Mouse (Mus musculus) forebrain, embryonic 11.5 days (tissue): ENCODE data around the gene Rab1b. TPM values are rescaled to one million over a fixed set of nuclear protein-coding genes. Genes with fewer than 3 reads are reported as not detected.
"Not testable (repeated sequence)": the region's sequence is repeated elsewhere in the genome, so short reads cannot be mapped to it uniquely, and the experiment has no call there.

Experiments used
- ATAC-seq: fragments of 200-750 bp; cut with Nextera tagmentation; replicated peaks from 2 replicates; pipeline ENCODE4 v1.8.0; 2017; ENCODE audit warnings: moderate TSS enrichment; ENCODE audit not compliant: low FRiP score
- DNase-seq: peaks from one replicate; pipeline ENCODE4 v3.0.0-alpha.2; 2017; ENCODE audit warnings: low spot score
- H3K27ac ChIP-seq: fragments of 300-500 bp; sonication (generic); 2 replicates; pipeline ENCODE4 v1.5.1; 2014; ENCODE audit warnings: low read depth, low read length
- H3K27me3 ChIP-seq: fragments of 300-500 bp; sonication (generic); 2 replicates; pipeline ENCODE4 v1.6.1; 2014; ENCODE audit warnings: mild to moderate bottlenecking, low read length, mixed read lengths; ENCODE audit not compliant: control insufficient read depth, insufficient read depth
- H3K36me3 ChIP-seq: fragments of 300-500 bp; sonication (generic); 2 replicates; pipeline ENCODE4 v1.6.1; 2014; ENCODE audit warnings: mild to moderate bottlenecking, low read length, moderate library complexity, mixed read lengths; ENCODE audit not compliant: control insufficient read depth, insufficient read depth
- H3K4me1 ChIP-seq: fragments of 300-500 bp; sonication (generic); replicated peaks from 2 replicates; pipeline ENCODE4 v1.6.1; 2014; ENCODE audit warnings: low read length, mixed read lengths; ENCODE audit not compliant: control insufficient read depth, insufficient read depth
- H3K4me2 ChIP-seq: fragments of 300-500 bp; sonication (generic); 2 replicates; pipeline ENCODE4 v1.6.1; 2014; ENCODE audit warnings: low read depth, mild to moderate bottlenecking, low read length, moderate library complexity, mixed read lengths; ENCODE audit not compliant: severe bottlenecking
- H3K4me3 ChIP-seq: fragments of 300-500 bp; sonication (generic); 2 replicates; pipeline ENCODE4 v1.5.1; 2014; ENCODE audit warnings: low read depth, low read length
- H3K9ac ChIP-seq: fragments of 300-500 bp; sonication (generic); 2 replicates; pipeline ENCODE4 v1.6.1; 2014; ENCODE audit warnings: low read length
- H3K9me3 ChIP-seq: fragments of 300-500 bp; sonication (generic); 2 replicates; pipeline ENCODE4 v1.6.1; 2016; ENCODE audit warnings: low read length, mixed read lengths; ENCODE audit not compliant: control insufficient read depth
- WGBS: fragments of 180-500 bp; shearing (Covaris S2); extraction: QIAGEN DNeasy Blood & Tissue Kit; methylation state at CpG from one replicate; pipeline ENCODE4 v1.1.7; 2014; 5-methylcytosine and 5-hydroxymethylcytosine counted together
- polyA plus RNA-seq: library from polyadenylated mRNA; unstranded; fragments of >200 nt; fragmentation: Nextera tagmentation; extraction: Ambion mirVana; gene quantifications from 2 replicates; pipeline ENCODE4 v1.2.1, GENCODE M21; 2014

The Rab1b gene
- polyA plus RNA-seq, 1 experiment from 2014 or later, result 250 TPM

DNA sequence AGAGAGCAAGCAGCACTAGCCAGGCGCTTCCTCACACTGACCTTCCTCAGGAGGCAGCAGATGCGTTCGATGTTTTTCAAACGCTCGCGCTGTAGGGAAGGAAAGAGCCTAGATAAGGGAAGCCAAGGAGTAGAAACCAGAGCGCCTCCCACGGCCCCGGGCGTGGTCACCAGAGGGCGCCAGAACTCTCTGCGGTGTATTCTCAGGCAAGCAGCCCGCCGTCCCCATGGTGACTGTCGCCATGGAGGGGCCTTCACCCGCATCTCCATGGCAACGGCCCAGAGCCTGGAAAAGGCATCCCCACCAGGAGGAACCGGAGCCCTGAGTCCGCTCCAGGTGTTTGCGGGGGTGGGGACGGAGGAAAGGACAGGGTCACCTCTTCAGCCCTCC, 12.6 kb downstream of the Rab1b start:
- Histone ChIP-seq H3K4me1 (peaks cover 25% of the 10 kb centered on the region), H3K9me3 (no peaks in the 10 kb centered on the region), H3K27ac (0 out of 2 replicates have a peak overlapping the region, but pooled peaks have one; percentile 15), H3K27me3 (no peaks in the 10 kb centered on the region), H3K4me3 (peak overlapping the region; percentile 18), H3K36me3 (no peaks in the 10 kb centered on the region), H3K4me2 (peak overlapping the region; percentile 46), H3K9ac (peak overlapping the region; percentile 6; the same call in 1 of the 2 replicates)
- WGBS, result 1% methylated on average over 21 of the region's 21 CpGs
- ATAC-seq (peak; percentile 76), DNase-seq (peak; percentile 99)

DNA sequence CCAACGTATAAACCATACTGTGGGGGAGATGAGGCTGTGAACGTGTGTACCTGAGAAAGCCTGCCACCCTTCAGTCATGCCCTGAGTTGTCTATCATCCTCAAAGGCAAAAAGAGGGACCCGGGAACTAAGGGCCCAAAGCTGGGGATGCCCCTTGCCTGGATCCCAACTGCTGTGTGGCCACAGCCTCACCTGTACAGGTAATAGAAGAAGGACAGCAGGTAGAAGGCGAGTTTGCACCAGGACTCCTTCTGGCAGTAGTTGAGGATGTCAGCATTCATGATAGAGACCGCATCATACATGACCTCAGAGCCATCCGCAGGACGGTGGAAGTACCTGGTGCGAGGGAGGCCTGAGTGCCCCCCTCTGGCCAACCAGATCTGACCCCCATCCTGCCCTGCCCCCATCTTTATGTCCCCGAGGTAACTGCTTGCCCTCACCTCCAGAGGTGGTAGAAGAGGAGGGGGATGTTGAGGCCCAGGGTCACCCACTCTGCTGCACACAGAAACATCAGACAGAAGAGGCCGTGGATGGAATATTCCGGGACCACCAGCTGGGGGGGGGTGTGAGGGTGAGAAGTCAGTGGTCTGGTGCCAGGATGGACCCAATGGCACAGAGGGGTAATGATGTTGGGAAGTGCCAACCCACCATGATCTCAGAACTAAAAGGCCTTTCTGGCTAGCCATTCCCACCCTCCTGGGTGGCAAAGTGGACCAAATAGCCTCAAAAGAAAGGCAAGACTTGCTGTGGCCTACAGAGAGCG, 13.2 kb downstream of the Rab1b start:
- no peak overlapping the region for H3K27ac ChIP-seq
- 72% methylated on average over 12 of the region's 12 CpGs for whole genome bisulfite sequencing
- H3K4me1 ChIP-seq, result peaks cover 29% of the 10 kb centered on the region
- H3K36me3 ChIP-seq, result no peaks in the 10 kb centered on the region
- peak; percentile 7 for ATAC-seq
- no peak overlapping the region; the same call in 1 of the 2 replicates for H3K9ac ChIP-seq
- H3K27me3 ChIP-seq, result no peaks in the 10 kb centered on the region
- peak overlapping the region; percentile 46; the same call in 1 of the 2 replicates for H3K4me2 ChIP-seq
- H3K9me3 ChIP-seq, result no peaks in the 10 kb centered on the region
- DNase-seq, result no peak
- peak overlapping the region; percentile 18; the same call in 1 of the 2 replicates for H3K4me3 ChIP-seq

DNA sequence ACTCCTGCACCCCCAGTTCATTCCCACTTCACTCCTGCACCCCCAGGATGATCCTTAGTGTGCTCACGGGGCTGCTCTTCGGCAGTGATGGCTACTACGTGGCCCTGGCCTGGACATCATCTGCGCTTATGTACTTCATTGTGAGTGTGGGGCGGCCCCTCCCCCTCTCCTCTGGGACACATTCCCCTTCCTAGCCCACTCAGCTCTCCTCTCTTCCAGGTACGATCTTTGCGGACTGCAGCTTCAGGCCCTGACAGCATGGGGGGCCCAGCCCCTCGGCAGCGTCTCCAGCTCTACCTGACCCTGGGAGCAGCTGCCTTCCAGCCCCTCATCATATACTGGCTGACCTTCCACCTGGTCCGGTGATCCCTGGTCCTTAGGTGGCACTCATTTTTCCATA, 14.8 kb downstream of the Rab1b start:
- Histone ChIP-seq H3K27ac (no peak overlapping the region), H3K4me1 (peaks cover 33% of the 10 kb centered on the region), H3K9ac (no peak overlapping the region), H3K27me3 (no peaks in the 10 kb centered on the region), H3K36me3 (no peaks in the 10 kb centered on the region), H3K9me3 (no peaks in the 10 kb centered on the region), H3K4me3 (no peak overlapping the region), H3K4me2 (no peak overlapping the region)
- DNase-seq, result no peak
- ATAC-seq, result no peak
- WGBS, result 89% methylated on average over 10 of the region's 10 CpGs

DNA sequence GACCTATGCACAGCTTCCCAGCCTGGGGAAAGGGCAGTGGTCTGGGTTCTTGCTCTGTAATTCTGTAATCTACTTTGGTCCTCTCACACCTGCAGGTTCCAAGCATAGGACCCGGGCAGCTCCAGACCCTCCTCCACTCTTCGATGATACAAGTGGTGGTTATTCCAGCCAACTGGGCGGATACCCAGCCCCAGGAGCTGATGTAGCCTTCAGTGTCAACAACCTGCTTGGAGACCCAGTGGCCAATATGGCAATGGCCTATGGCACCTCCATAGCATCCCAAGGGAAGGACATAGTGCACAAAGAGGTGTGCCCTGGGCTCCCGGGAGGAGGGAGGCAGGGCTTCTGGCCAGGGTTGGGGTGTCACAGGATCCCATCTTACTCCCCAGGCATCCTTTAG, 17.5 kb downstream of the Rab1b start:
- H3K4me3 ChIP-seq, result peak overlapping the region; percentile 82
- H3K36me3 ChIP-seq, result no peaks in the 10 kb centered on the region
- peaks cover 22% of the 10 kb centered on the region for H3K4me1 ChIP-seq
- ATAC-seq, result no peak
- no peak overlapping the region for H3K27ac ChIP-seq
- H3K4me2 ChIP-seq, result peak overlapping the region; percentile 84
- peaks cover 20% of the 10 kb centered on the region for H3K27me3 ChIP-seq
- H3K9me3 ChIP-seq, result no peaks in the 10 kb centered on the region
- no peak overlapping the region; the same call in 1 of the 2 replicates for H3K9ac ChIP-seq
- no peak for DNase-seq
- 91% methylated on average over 4 of the region's 4 CpGs for WGBS

DNA sequence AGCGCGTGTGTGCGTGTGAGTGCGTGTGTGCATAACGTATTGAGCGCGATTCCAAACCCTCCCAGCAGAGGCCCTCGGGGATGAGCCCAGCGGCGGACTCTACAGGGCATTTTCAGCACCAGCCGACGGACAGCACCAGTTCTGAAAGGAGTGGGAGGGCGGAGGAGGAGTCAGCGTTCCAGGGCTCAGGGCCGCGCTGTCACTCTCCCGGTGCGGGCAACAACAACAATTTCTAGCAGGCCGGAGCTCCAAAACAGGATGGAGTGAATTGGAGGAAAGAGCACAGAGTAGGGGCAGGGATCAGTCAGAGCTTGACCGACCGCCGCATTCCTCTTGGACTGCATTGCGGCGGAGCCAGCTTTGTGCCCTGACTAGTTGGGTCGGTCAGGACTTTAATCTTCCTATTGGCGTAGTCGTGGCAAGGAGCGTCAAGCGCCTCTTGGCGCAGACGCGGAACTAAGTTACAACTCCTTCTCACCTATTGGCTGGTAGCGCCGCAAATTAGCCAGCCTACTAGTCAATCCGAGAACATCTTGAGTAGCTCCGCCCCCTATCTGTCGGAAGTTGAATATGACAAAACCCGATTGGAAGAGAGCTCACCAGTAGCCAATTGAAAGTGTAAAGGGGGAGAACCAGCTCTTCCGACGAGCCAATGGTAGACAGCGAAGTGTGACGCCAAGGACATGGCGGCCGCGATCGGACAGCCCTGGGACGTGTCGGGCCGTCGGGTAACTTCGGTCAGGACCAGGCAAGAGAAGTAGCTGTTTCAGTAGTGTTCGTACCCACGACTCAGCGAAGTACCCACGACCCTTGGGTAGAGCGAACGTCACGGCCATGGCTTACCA, 18.8 kb downstream of the Rab1b start, which contains the start of gene Yif1a:
Gene Yif1a, plus strand, starts transcription at position 655 of the 845 bp plus-strand sequence.
- H3K27me3 ChIP-seq, result peaks cover 33% of the 10 kb centered on the region
- H3K4me1 ChIP-seq, result peaks cover 20% of the 10 kb centered on the region
- H3K9ac ChIP-seq, result peak within 1 kb of the TSS; percentile 69
- WGBS, result under 1% methylated on average over 58 of the region's 58 CpGs
- no peaks in the 10 kb centered on the region for H3K9me3 ChIP-seq
- H3K4me3 ChIP-seq, result peak within 1 kb of the TSS; percentile 82
- DNase-seq, result peak; percentile 95
- peak; percentile 90 for ATAC-seq
- H3K36me3 ChIP-seq, result no peaks in the 10 kb centered on the region
- H3K4me2 ChIP-seq, result peak within 1 kb of the TSS; percentile 84
- peak within 1 kb of the TSS; percentile 58; the same call in 1 of the 2 replicates for H3K27ac ChIP-seq

- Histone ChIP-seq H3K27me3 (peaks cover 47% of the 10 kb centered on the region), H3K4me1 (peaks cover 18% of the 10 kb centered on the region)
- H3K9ac ChIP-seq, H3K4me3 ChIP-seq, H3K27ac ChIP-seq, H3K9me3 ChIP-seq, H3K4me2 ChIP-seq, DNase-seq, H3K36me3 ChIP-seq, ATAC-seq: not testable (repeated sequence)
- whole genome bisulfite sequencing, result 54% methylated on average over 4 of the region's 4 CpGs
Measured at GRCm38 (mm10) chr19:5086533-5086932, 20.3 kb downstream of the Rab1b start.

- H3K4me3 ChIP-seq, result peak within 1 kb of the TSS; percentile 38
- H3K4me1 ChIP-seq, result peaks cover 18% of the 10 kb centered on the region
- under 1% methylated on average over 69 of the region's 69 CpGs for WGBS
- no peak within 1 kb of the TSS for H3K27ac ChIP-seq
- no peak for ATAC-seq
- H3K27me3 ChIP-seq, result peaks cover 49% of the 10 kb centered on the region
- no peaks in the 10 kb centered on the region for H3K9me3 ChIP-seq
- H3K9ac ChIP-seq, result peak within 1 kb of the TSS; percentile 29
- peak within 1 kb of the TSS; percentile 86 for H3K4me2 ChIP-seq
- H3K36me3 ChIP-seq, result no peaks in the 10 kb centered on the region
- no peak for DNase-seq
Measured at GRCm38 (mm10) chr19:5085145-5085863, 21.6 kb downstream of the Rab1b start, which contains the start of gene Tmem151a. Gene Tmem151a (minus strand): TSS chr19:5085531.

DNA sequence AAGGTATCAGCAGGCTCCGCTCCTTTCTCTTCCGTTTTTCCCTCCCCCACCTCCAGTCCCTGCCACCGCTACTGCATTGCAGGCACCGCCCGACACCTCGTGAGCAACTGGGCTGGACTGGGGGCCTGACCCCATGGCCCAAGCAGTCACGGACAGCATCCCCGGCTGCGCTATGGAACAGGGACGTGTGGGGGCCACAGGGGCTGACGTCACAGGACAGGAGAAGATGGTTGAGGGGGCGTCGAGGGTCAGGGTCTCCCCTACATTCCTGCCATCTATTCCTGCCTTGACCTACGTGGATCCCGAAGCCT, 22.1 kb downstream of the Rab1b start:
- Histone ChIP-seq H3K4me2 (peak overlapping the region; percentile 86), H3K9me3 (no peaks in the 10 kb centered on the region), H3K36me3 (no peaks in the 10 kb centered on the region), H3K4me1 (peaks cover 18% of the 10 kb centered on the region), H3K9ac (no peak overlapping the region), H3K27ac (no peak overlapping the region), H3K27me3 (peaks cover 49% of the 10 kb centered on the region), H3K4me3 (peak overlapping the region; percentile 38)
- DNase-seq (no peak), ATAC-seq (no peak)
- whole genome bisulfite sequencing, result 4% methylated on average over 15 of the region's 15 CpGs
